Mouse (Mus musculus) brain, embryonic 14.5 days (tissue): Measurements from ENCODE around the gene Rnf39.

Source experiments
- CTCF ChIP-seq: fragments of 200-500 bp; IDR thresholded peaks from 2 replicates; pipeline ENCODE4 v1.5.1; 2012; ENCODE audit warnings: inconsistent platforms, mild to moderate bottlenecking, moderate library complexity, borderline replicate concordance; ENCODE audit not compliant: insufficient read depth, insufficient read length; ENCODE audit errors: extremely low read depth
- POLR2A ChIP-seq: fragments of 200-500 bp; IDR thresholded peaks from 2 replicates; pipeline ENCODE4 v1.6.1; 2012; ENCODE audit warnings: mild to moderate bottlenecking, inconsistent platforms, borderline replicate concordance; ENCODE audit not compliant: poor library complexity, insufficient read depth, insufficient read length, severe bottlenecking; ENCODE audit errors: extremely low read depth

DNA sequence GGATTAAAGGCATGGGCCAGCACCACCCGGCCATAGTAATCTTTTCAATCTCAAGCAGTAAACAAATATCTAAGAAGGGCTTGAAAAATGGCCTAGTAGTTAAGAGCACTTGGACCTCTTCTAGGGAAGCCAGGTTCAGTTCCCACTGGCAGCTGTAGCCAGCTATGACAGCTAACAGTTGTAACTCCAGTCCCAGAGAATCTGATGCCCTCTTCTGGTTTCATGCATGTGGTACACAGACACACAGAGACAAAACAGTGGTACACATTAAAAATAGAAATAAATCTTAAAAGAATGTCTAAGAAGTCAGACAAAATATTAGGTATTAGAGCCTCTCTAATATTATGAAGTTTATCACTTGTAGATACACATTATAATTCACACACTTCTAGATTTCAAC is 18.4 kb downstream of the Rnf39 start:
- no peak for TF ChIP-seq POLR2A
- TF ChIP-seq CTCF, result no peak
